Mouse (Mus musculus) left cerebral cortex, adult 18-20 months (tissue): ENCODE measurements at regions not wholly inside any gene's neighbourhood (a gene's known extent, or its start where the extent isn't known, plus 50 kb on each side); places are given as distances from the start of the nearest gene placed in this dataset.

Experiments
- DNase-seq, 2 experiments: peaks; one replicate each; pipeline ENCODE4 v3.0.0; 2021 to 2022; ENCODE audit warnings: low spot score in 2 of 2, mixed read lengths in 1 of 2

- no peak for DNase-seq
These were observed 83.3 kb downstream of the Cmc2 start for GRCm38 (mm10) chr8:116837991-116838390.

GRCm38 (mm10) chr8:116832181-116832580 is 89.1 kb downstream of the Cmc2 start:
- no peak for DNase-seq

DNA sequence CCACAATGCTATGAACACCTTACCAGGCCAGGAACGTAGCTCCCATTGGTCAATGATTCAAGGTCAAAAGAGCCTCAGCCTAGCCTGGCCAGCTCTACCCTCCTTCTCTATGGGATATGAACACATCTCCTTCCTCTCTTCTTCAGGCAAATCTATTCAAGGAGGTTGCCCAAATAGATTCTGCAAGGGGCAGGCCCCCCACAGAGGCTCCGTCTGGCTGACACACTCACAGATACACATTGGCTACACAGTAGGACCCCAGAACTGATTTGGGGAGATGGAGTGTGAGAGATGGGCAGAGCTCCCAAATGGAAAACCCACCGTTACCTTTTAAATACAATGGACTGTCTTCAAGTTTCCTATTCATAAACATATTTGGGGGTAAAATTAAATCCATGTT is 91.6 kb downstream of the Cmc2 start:
- no peak for DNase-seq

DNA sequence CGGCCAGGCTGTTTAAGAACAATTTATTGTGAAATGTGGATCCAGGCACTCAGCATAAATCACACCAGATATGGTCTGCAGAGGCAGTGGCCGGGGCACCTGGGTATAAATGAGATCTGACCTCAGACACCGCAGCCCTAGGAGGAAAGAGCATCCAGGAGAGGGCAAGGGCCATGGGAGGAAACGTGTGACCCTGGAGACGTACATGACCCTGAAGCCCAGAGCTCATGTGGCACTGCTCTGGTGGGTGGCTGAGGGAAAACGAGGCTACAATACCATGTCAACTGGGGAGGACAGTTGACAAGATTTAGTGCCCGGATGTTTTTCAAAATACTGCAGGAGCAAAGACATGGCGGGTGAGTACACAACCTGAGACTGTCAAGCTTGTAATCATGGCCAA is 93.0 kb downstream of the Cmc2 start:
- no peak for DNase-seq

GRCm38 (mm10) chr8:116827141-116827540 is 94.1 kb downstream of the Cmc2 start:
- no peak for DNase-seq

DNA sequence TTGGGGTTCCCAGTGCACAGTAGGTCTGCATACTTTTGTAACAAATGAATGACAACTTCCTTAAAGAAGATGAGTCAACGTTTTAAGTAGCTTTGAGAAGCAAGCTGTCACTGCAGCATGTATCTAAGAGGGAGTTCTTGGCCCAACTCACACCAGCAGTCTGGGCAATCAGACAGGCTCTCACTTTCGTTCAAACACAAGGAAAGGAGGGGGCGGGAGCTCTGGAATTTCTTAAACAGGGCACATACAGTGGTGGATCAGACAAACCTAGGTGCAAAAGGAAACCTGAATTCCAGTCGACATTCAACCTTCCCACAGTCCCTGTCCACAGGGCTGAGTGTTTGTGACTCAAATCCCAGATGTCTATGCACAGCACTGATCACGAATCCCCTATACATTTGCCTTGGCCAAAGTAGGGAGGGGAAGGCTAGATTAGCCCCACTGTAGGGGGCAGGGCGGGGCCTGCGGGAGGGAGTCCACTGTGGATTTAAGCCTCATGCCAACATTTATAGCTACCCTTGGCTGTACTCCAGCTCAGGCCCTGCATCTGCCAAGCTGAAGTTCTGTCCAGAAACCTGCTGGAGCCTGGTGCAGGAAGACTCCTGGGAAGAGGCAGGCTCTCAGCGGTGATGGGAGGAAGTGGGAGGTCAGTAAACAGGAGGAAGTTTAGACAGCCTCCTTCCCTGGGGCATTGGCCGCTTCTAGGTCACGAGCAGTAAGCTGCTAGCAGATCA is 81.5 kb upstream of the Cdyl2 start:
- peak; percentile 9 to 16 for DNase-seq

DNA sequence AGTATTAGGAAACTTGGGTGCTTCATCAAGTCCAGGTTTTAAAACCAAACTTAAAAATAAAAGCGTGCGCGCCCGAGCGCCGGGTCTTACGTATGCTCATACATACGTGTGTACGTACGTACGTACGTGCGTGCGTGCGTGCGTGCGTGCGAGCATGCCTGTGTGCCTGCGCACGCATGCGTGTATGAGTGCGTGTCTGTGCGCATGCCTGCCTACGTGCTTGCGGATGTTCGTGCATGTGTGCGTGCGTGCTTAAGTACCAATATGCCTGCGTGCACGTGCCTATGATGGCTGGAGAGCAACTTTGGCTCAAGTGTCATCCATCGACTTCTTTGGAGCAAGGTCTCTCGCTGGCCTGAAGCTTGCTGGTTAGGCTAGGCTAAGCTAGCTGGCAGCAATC is 68.5 kb upstream of the Cdyl2 start:
- peak in 1 of 2 experiments; percentile 2 for DNase-seq

DNA sequence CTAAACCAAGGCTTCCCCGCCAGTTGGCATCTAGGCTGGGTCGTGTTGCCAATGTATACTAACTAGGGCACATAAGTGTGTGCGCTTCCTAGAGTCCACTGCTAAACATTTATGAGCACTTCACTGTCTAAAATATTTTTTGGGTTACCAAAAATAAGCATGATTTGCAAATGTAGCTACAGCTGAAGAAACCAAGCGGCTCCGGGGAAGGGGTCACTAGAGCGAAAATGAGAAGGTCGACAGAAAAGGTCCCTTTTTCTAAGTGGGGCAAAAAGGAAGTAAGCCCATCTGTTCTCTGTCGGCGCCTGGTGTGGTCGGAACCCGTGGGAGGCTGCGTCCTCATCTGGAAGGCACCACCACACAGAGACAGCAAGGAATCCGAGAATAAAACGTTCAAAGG is 67.8 kb upstream of the Cdyl2 start:
- peak in 1 of 2 experiments; percentile 25 for DNase-seq

GRCm38 (mm10) chr8:116798981-116799380 is 66.2 kb upstream of the Cdyl2 start:
- no peak for DNase-seq

DNA sequence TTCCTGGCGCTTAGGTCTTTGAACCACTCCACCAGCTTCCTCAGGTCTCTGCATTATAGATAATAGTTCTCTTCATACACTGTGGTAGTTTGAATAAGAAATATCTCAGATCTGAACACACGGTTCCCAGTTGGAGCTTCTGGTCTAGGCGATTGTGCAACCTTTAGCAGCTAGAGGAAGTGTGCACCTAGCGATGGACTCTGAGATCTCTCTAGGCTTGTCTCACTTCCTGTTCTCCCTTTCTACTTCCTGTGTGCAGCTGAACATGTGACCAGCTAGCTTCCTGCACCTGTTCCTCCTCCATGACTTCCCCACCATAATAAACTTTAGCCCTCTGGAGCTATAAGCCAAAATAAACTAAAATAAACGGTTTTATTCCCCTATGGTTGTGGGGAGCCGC is 62.9 kb upstream of the Cdyl2 start:
- DNase-seq: no peak

DNA sequence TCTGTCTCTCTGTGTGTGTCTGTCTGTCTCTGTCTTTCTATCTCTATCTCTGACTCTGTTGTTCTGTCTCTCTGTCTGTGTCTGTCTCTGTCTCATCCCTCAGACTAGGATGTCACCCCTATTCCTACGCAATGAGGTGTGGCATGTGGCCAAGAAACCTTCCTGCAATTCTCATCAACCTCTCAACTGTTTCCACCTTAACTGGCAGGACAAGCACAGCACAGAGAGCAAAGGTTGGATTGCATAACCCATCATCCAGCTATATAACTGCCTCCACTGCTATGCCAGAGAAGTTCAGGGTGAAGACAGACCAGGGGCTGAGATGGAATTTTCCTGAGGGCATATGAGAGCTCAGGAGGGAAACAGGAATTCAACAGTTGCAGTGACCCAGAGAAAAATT is 60.3 kb upstream of the Cdyl2 start:
- DNase-seq: no peak

DNA sequence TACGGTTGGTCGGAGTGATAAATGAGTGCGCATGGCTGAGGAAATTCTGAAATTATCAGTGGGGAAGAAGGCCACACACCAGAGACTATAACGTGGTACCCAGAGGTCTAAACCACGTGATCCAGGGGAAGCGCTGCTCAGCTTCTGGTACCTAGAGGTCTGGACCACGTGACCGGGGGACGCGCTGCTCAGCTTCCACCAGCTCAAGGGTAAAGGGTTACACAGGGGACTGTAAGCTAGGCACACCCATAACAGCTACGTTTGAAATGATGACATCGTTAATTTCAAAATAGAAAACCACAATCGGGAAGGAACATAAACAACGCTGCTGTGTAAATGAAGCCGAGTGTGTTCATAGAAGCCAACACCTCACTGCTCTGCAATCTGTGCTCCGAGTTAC is 57.5 kb upstream of the Cdyl2 start:
- DNase-seq: no peak
